Mouse (Mus musculus) cerebellum, adult 8-10 months (tissue): Measurements from ENCODE around the gene Adal.
A peak's percentile ranks its signal among the peaks of the same experiment; 100 is the strongest.

Source experiments
- DNase-seq: peaks from one replicate; pipeline ENCODE4 v3.0.0; 2022

The Adal gene

GRCm38 (mm10) chr2:121178828-121179479, 38.7 kb downstream of the Adal start:
- no peak for DNase-seq

DNA sequence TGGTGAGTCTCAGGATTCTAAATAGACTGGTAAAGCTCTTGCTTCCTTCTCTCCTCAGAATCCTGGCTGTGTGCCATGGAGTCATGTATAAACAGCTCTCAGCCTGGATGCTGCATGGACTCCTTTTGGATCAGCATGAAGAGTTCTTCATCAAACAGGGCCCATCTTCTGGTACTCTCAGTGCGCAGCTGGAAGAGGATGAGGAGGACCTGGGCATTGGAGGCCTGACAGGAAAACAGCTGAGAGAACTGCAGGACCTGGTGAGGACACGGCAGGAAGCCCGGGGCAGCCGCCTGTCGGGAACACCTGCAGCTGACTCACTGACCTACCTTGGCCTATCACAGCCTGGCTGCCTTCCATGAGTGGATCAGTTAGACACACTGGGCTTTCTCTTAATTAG, 43.2 kb downstream of the Adal start:
- peak; percentile 79 for DNase-seq

DNA sequence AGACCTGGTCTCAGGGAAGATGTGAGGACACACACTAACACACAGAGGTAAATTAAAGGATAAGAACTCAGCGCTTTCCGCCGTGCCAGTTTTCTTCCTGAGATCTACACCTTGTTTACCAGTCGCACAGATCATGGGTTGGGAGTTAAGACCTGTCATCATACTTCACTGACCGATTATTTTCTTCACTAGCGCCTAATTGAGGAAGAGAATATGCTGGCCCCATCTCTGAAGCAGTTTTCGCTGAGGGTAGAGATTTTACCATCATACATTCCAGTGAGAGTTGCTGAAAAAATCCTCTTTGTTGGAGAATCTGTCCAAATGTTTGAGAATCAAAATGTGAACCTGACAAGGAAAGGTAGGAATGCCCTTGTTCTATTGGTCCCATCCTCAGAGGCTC, 43.9 kb downstream of the Adal start:
- DNase-seq, result no peak

GRCm38 (mm10) chr2:121188530-121188929, 48.3 kb downstream of the Adal start:
- DNase-seq, result no peak

GRCm38 (mm10) chr2:121195466-121195865, 55.2 kb downstream of the Adal start:
- DNase-seq, result no peak

DNA sequence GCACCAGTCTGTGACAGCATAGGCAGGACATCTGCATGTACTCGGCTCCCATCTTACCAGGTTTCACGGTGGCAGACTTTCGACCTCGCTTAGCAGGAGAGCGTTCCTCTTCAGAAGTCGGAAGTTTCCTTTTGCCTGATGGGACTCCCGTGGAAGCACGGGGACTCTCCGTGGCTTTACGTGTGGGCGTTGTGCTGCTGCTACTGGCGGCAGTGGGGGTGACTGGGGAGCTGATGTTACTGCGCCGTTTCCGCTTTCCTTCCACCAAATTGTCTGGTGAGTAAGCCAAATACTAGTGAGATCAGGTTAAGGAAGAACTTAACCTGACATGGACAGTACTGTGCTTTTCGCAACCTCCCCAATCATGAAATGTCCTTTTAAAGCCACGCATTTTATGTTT, 64.0 kb downstream of the Adal start:
- no peak for DNase-seq
